Mouse (Mus musculus) heart, embryonic 11.5 days (tissue): ENCODE measurements around the gene Serpina7. TPM values are rescaled to one million over a fixed set of nuclear protein-coding genes. Genes with fewer than 3 reads are reported as not detected.

ENCODE experiments used
- ATAC-seq: fragments of 200-750 bp; cut with Nextera tagmentation; replicated peaks from 2 replicates; pipeline ENCODE4 v1.8.0; 2017; ENCODE audit warnings: moderate library complexity; ENCODE audit not compliant: insufficient number of reproducible peaks, low FRiP score, low TSS enrichment
- H3K27ac ChIP-seq: fragments of 300-500 bp; sonication (generic); 2 replicates; pipeline ENCODE4 v1.5.1; 2014; ENCODE audit warnings: mild to moderate bottlenecking, low read depth, low read length
- H3K27me3 ChIP-seq: fragments of 300-500 bp; sonication (generic); 2 replicates; pipeline ENCODE4 v1.6.1; 2014; ENCODE audit warnings: mild to moderate bottlenecking, low read length, mixed read lengths; ENCODE audit not compliant: control insufficient read depth, insufficient read depth
- H3K36me3 ChIP-seq: fragments of 300-500 bp; sonication (generic); 2 replicates; pipeline ENCODE4 v1.6.1; 2014; ENCODE audit warnings: mild to moderate bottlenecking, low read length, moderate library complexity, mixed read lengths; ENCODE audit not compliant: control insufficient read depth, insufficient read depth
- H3K4me1 ChIP-seq: fragments of 300-500 bp; sonication (generic); 2 replicates; pipeline ENCODE4 v1.6.1; 2014; ENCODE audit warnings: low read length; ENCODE audit not compliant: control insufficient read depth, insufficient read depth
- H3K4me2 ChIP-seq: fragments of 300-500 bp; sonication (generic); 2 replicates; pipeline ENCODE4 v1.6.1; 2014; ENCODE audit warnings: mild to moderate bottlenecking, moderate library complexity
- H3K4me3 ChIP-seq: fragments of 300-500 bp; sonication (generic); 2 replicates; pipeline ENCODE4 v1.5.1; 2014; ENCODE audit warnings: low read depth, low read length
- H3K9ac ChIP-seq: fragments of 300-500 bp; sonication (generic); 2 replicates; pipeline ENCODE4 v1.6.1; 2014; ENCODE audit warnings: mild to moderate bottlenecking, low read depth, low read length, moderate library complexity
- H3K9me3 ChIP-seq: fragments of 300-500 bp; sonication (generic); replicated peaks from 2 replicates; pipeline ENCODE4 v1.6.1; 2016; ENCODE audit warnings: low read length; ENCODE audit not compliant: control insufficient read depth
- WGBS: fragments of 180-500 bp; shearing (Covaris S2); extraction: QIAGEN DNeasy Blood & Tissue Kit; methylation state at CpG from one replicate; pipeline ENCODE4 v1.1.7; 2014; ENCODE audit not compliant: insufficient replicate concordance; 5-methylcytosine and 5-hydroxymethylcytosine counted together
- polyA plus RNA-seq: library from polyadenylated mRNA; unstranded; fragments of >200 nt; fragmentation: Nextera tagmentation; extraction: Ambion mirVana; gene quantifications from 2 replicates; pipeline ENCODE4 v1.2.1, GENCODE M21; 2014

The Serpina7 gene
- polyA plus RNA-seq = 0.23 TPM in 1 of 2 replicates, not detected in the other

DNA sequence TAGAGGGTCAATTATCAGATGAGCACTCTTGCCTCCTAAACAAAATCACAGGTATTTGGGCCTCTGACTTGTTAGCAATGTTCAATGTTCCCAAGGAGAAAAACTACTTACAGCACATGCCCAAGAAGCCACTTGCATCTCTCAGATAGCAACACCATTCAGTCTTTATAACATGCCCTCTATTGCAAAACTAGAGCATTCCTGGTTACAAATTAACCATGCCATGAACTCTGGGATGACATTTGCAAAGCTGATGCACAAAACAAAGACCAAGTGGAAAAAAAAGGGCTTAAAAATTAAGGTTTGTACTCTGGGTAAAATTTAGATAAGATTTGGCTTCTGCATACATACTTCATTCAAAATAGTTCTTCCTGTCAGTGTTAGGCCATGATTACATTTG, at the start of gene Serpina7:
Gene Serpina7 (minus strand): TSS at position 160 of the 400 bp plus-strand sequence.
- H3K9me3 ChIP-seq = no peaks in the 10 kb centered on the region
- ATAC-seq = no peak
- H3K4me3 ChIP-seq = no peak within 1 kb of the TSS
- no peak within 1 kb of the TSS for H3K4me2 ChIP-seq
- H3K9ac ChIP-seq = no peak within 1 kb of the TSS
- H3K27ac ChIP-seq = no peak within 1 kb of the TSS
- H3K36me3 ChIP-seq = no peaks in the 10 kb centered on the region
- no peaks in the 10 kb centered on the region for H3K4me1 ChIP-seq
- no peaks in the 10 kb centered on the region for H3K27me3 ChIP-seq

DNA sequence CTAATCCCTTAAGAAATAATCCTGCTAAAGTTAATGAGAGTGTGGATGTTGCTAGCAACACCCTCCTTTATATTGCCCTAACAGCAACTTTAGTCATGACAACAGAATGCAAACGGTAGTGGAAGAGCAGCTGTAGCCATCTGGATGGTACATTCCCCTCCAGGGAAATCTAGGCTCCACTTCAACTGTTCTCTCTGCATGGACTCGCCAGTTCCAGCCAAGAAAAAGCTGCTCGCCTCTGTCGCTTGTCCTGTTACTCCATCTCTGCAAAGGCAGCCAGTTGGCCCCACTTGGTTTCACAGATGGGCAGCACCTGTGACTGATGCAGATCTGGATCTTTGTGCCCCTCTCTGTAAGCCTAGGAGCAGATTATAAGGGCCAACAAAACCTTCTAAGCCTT, 49.0 kb upstream of the Serpina7 start:
- no peak overlapping the region for H3K9ac ChIP-seq
- H3K4me1 ChIP-seq = no peaks in the 10 kb centered on the region
- H3K27me3 ChIP-seq = no peaks in the 10 kb centered on the region
- H3K4me2 ChIP-seq = no peak overlapping the region
- 63% methylated on average over 4 of the region's 4 CpGs for WGBS
- no peak overlapping the region for H3K27ac ChIP-seq
- no peaks in the 10 kb centered on the region for H3K36me3 ChIP-seq
- no peak for ATAC-seq
- H3K4me3 ChIP-seq = no peak overlapping the region
- H3K9me3 ChIP-seq = no peaks in the 10 kb centered on the region

DNA sequence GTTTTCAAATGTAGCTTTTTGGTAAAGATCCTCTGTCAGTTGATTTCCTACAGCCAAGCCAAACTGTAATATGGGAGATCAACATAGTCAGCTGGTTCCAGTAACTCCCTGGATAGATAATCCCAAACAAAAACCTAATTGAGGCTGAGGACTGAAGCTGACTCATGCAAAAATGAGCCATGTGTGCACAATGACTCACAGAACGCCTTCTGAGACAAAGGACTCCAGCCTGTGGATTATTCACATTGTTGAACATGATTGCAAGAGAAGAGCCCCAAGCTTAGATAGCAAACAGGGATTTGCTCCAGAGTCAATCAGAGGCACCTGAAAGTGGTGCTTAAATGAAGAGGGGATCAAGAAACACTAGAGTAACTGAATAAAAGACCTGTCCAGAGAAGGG, 12.2 kb upstream of the Serpina7 start:
- Histone ChIP-seq H3K27ac (no peak overlapping the region), H3K9ac (no peak overlapping the region), H3K27me3 (no peaks in the 10 kb centered on the region), H3K9me3 (no peaks in the 10 kb centered on the region), H3K4me1 (no peaks in the 10 kb centered on the region), H3K4me3 (no peak overlapping the region), H3K4me2 (no peak overlapping the region), H3K36me3 (no peaks in the 10 kb centered on the region)
- WGBS = 53% methylated on average over 1 of the region's 1 CpGs
- ATAC-seq = no peak

DNA sequence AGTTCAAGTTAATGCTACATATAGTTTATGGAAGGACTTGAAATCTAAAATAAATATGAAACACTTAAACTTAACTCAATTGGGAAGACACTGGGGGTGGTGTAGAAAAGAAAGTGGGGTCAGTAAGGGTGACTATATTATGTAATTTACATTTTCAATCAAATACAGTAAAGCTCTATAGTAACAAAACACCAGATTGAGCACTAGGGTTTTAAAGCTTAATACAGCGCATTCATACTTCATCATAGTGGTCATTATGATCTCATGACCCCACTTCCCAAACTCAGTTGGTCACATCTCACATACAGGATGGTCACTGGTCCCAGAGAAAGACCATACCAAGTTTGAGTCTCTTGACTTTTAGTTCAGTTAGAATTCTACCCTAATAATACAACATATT, 907 bp upstream of the Serpina7 start, which contains the start of gene 4930513O06Rik:
Gene 4930513O06Rik (plus strand): TSS at position 301 of the 400 bp plus-strand sequence.
- no peak within 1 kb of the TSS for H3K4me3 ChIP-seq
- WGBS = 72% methylated on average over 1 of the region's 1 CpGs
- no peak within 1 kb of the TSS for H3K4me2 ChIP-seq
- H3K9me3 ChIP-seq = no peaks in the 10 kb centered on the region
- no peak for ATAC-seq
- no peak within 1 kb of the TSS for H3K9ac ChIP-seq
- H3K4me1 ChIP-seq = no peaks in the 10 kb centered on the region
- H3K27me3 ChIP-seq = no peaks in the 10 kb centered on the region
- no peaks in the 10 kb centered on the region for H3K36me3 ChIP-seq
- no peak within 1 kb of the TSS for H3K27ac ChIP-seq

DNA sequence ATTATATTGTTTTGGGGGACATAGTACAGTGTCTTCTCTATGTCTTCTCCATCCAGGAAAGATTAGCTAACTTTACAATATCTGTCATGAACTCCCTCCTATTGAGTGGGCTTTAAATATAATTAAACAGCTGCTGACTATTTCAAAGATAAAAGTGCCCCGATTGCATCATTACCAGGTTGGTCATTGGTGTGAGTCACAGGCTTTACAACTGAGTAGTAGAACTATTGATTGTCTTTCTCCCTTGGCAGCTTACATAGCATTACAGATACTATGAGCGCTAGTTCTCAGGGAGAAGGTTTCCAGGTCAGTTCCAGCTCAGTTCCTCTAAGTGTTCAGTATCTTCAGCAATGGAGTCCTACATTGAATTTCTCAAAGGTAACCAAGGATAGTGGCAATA, 6.5 kb downstream of the Serpina7 start:
- no peak for ATAC-seq
- Histone ChIP-seq H3K4me3 (no peak overlapping the region), H3K27ac (no peak overlapping the region), H3K27me3 (no peaks in the 10 kb centered on the region), H3K4me1 (no peaks in the 10 kb centered on the region), H3K4me2 (no peak overlapping the region), H3K36me3 (no peaks in the 10 kb centered on the region), H3K9ac (no peak overlapping the region), H3K9me3 (no peaks in the 10 kb centered on the region)
- 88% methylated on average over 2 of the region's 2 CpGs for WGBS

DNA sequence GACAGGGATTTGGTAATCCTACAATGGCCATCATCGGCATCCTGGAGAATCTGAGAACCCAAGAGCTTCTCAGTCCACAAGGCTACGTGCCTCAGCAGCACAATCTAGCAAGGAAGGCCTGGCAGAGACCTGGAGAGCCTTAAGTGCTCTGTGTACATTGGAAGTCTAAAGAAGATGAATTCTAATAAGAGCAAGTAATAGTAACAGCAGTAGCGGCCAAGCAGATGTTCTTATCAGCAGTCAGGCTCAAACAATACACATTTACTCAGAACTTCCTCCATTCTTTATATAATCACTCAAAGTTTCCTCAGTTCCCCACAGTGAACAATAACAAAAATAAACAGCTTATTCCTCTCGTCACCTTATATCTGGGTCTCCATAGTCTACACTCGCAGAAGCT, 21.0 kb downstream of the Serpina7 start:
- no peaks in the 10 kb centered on the region for H3K9me3 ChIP-seq
- 62% methylated on average over 5 of the region's 5 CpGs for WGBS
- H3K4me3 ChIP-seq = no peak overlapping the region
- no peaks in the 10 kb centered on the region for H3K4me1 ChIP-seq
- H3K9ac ChIP-seq = no peak overlapping the region
- no peaks in the 10 kb centered on the region for H3K36me3 ChIP-seq
- no peak overlapping the region for H3K4me2 ChIP-seq
- H3K27ac ChIP-seq = no peak overlapping the region
- ATAC-seq = no peak
- no peaks in the 10 kb centered on the region for H3K27me3 ChIP-seq

DNA sequence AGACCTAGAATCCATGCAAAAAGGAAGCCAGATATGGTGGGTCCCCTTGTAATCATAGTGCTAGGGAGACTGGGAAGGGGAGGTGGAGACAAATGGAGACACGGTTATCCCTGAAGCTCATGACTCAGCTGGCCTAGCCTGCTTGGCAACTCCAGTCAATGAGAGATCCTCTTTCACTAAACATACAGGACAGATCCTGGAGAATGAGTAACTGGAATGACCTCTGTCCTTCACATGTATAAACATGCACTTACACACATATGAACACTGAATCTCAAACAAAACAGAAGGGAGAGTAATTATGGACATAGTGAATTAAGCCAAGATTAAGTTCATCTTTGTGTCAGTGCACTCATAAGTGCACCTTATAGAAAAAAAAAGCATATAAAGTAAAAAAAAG, 31.9 kb downstream of the Serpina7 start:
- no peaks in the 10 kb centered on the region for H3K36me3 ChIP-seq
- H3K4me1 ChIP-seq = no peaks in the 10 kb centered on the region
- H3K4me3 ChIP-seq = no peak overlapping the region
- 61% methylated on average over 1 of the region's 1 CpGs for WGBS
- no peak overlapping the region for H3K27ac ChIP-seq
- H3K4me2 ChIP-seq = no peak overlapping the region
- no peaks in the 10 kb centered on the region for H3K27me3 ChIP-seq
- H3K9ac ChIP-seq = no peak overlapping the region
- ATAC-seq = no peak
- H3K9me3 ChIP-seq = no peaks in the 10 kb centered on the region

DNA sequence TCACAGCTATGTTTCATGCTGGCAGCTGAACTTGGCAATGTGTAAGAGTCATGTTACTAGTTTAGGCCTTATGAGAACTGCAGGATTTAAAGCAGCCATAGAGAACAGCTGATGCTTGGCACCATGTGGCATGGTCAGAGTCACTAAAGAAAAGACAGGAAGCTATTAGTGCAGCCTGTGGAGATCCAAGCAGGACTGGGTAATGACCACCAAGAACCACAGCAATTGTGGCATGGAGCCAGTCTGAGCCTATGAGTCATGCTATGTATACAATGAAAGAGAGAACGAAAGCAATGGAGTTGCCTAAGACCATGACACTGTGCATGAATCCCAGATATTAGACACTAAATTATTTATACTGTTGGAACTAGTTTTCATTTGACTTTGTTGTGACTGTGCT, 33.1 kb downstream of the Serpina7 start:
- Histone ChIP-seq H3K4me2 (no peak overlapping the region), H3K9me3 (no peaks in the 10 kb centered on the region), H3K4me3 (no peak overlapping the region), H3K27ac (no peak overlapping the region), H3K4me1 (no peaks in the 10 kb centered on the region), H3K9ac (no peak overlapping the region), H3K27me3 (no peaks in the 10 kb centered on the region), H3K36me3 (no peaks in the 10 kb centered on the region)
- no peak for ATAC-seq
- WGBS = 54% methylated on average over 1 of the region's 1 CpGs

DNA sequence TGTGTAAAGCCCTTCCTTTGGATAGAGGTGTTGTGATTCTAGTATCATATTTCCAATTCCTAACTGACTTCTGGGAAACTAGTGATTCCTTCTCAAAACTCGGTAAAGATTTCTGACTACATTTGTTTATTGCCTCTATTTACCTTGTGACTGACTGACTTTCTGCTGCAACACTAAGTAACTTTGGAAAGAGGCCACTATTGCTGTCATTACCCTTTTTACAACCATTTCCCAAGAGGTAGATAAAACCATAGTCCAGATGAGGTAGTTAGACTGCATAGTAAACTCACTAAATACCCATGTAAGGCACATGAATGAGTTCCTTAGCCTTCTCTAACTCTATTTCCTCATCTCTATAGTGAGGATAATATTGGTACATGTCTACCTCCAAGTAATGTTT, 43.9 kb downstream of the Serpina7 start:
- ATAC-seq = no peak
- H3K9me3 ChIP-seq = no peaks in the 10 kb centered on the region
- H3K4me2 ChIP-seq = no peak overlapping the region
- no peaks in the 10 kb centered on the region for H3K4me1 ChIP-seq
- no peaks in the 10 kb centered on the region for H3K36me3 ChIP-seq
- no peak overlapping the region for H3K4me3 ChIP-seq
- no peaks in the 10 kb centered on the region for H3K27me3 ChIP-seq
- 73% methylated on average over 1 of the region's 1 CpGs for WGBS
- H3K27ac ChIP-seq = no peak overlapping the region
- no peak overlapping the region for H3K9ac ChIP-seq
